Mouse (Mus musculus): ENCODE measurements around the gene Cdhr2. TPM values are rescaled to one million over a fixed set of nuclear protein-coding genes. Genes with fewer than 3 reads are reported as not detected.

The Cdhr2 gene
- polyA plus RNA-seq, 1 experiment from 2014 or later = not detected

- no peak for TF ChIP-seq CTCF (IDR thresholded peaks at IDR 0.05)
- in situ Hi-C loops (cut with MboI; ENCODE audit: low pct_unique_long_range_greater_than_20kb) = loop anchor here (10.0 kb wide), 1 partner anchor 108 kb away; the partner anchor contains the start of gene Arl10
- CTCF ChIA-PET = no interaction called here
- ATAC-seq (no peak), DNase-seq (ENCODE audit: low read depth, low spot score) (no peak)
- H3K27me3 ChIP-seq = no peaks in the 10 kb centered on the region
- POLR2A ChIA-PET = interaction anchor here (0.9 kb wide), 1 partner anchor 12 kb away, joined by 3 read pairs; no protein-coding TSS in a partner anchor
Measured at GRCm38 (mm10) chr13:54683301-54683700, 18.0 kb upstream of the Cdhr2 start.

- no peak for ATAC-seq
- no peaks in the 10 kb centered on the region for H3K27me3 ChIP-seq
- TF ChIP-seq CTCF (IDR thresholded peaks at IDR 0.05) = no peak
- POLR2A ChIA-PET = no interaction called here
- in situ Hi-C loops (cut with MboI; ENCODE audit: low pct_unique_long_range_greater_than_20kb) = loop anchor here (10.0 kb wide), 1 partner anchor 110 kb away; the partner anchor contains the start of gene Arl10
- DNase-seq (ENCODE audit: low read depth, low spot score) = no peak
- CTCF ChIA-PET = interaction anchor here (0.9 to 2.2 kb wide), 6 partner anchors 8 to 63 kb away, joined by 3 to 8 read pairs (median 4); partner anchors contain the start of gene Faf2
Measured at GRCm38 (mm10) chr13:54684140-54684896, 16.9 kb upstream of the Cdhr2 start.

GRCm38 (mm10) chr13:54685174-54685573 lies 16.1 kb upstream of the Cdhr2 start:
- CTCF ChIA-PET = interaction anchor here (0.9 to 2.2 kb wide), 6 partner anchors 9 to 64 kb away, joined by 3 to 8 read pairs (median 4); partner anchors contain the start of gene Faf2
- no peak for TF ChIP-seq CTCF (IDR thresholded peaks at IDR 0.05)
- DNase-seq (ENCODE audit: low read depth, low spot score) = no peak

GRCm38 (mm10) chr13:54686139-54687053 lies 14.9 kb upstream of the Cdhr2 start:
- ChIA-PET CTCF (interaction anchor here (1.2 kb wide), 1 partner anchor 124 kb away, joined by 3 read pairs; no protein-coding TSS in a partner anchor), POLR2A (interaction anchor here (1.0 to 1.1 kb wide), 2 partner anchors 65 to 78 kb away, joined by 3 read pairs; partner anchors contain the start of gene Faf2)
- DNase-seq (ENCODE audit: low read depth, low spot score) = no peak
- no peak for TF ChIP-seq CTCF (IDR thresholded peaks at IDR 0.05)
- no peaks in the 10 kb centered on the region for H3K27me3 ChIP-seq
- in situ Hi-C loops (cut with MboI; ENCODE audit: low pct_unique_long_range_greater_than_20kb) = loop anchor here (10.0 kb wide), 1 partner anchor 112 kb away; the partner anchor contains the start of gene Arl10
- ATAC-seq = peak; percentile 1

More at GRCm38 (mm10) chr13:54685174-54685573, 16.1 kb upstream of the Cdhr2 start:
- POLR2A ChIA-PET = interaction anchor here (0.9 kb wide), 1 partner anchor 217 kb away, joined by 3 read pairs; no protein-coding TSS in a partner anchor
- no peaks in the 10 kb centered on the region for H3K27me3 ChIP-seq
- in situ Hi-C loops (cut with MboI; ENCODE audit: low pct_unique_long_range_greater_than_20kb) = loop anchor here (10.0 kb wide), 1 partner anchor 110 kb away; the partner anchor contains the start of gene Arl10
- no peak for ATAC-seq

DNA sequence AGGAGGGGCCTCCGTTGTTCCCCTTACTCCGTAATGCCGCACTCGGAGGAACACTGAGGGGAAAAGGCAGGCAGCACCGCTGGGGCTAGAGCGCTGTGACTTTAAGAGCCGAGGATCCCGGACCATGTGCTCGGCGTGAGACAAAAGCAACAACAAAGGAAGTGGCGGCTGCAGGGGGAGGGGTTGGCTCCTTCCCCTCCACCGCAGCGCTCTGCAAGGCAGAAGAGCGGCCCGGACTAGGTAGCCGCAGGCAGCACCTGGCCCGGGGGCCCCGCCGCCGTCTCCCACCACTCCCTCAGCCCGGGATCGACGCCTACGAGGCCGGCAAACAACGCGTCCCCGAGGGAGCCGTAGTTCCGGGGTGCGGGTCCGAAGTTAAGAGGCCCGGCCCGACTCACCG lies 14.2 kb upstream of the Cdhr2 start:
- no peak for TF ChIP-seq CTCF (IDR thresholded peaks at IDR 0.05)
- ATAC-seq = peak; percentile 57
- no peaks in the 10 kb centered on the region for H3K27me3 ChIP-seq
- ChIA-PET CTCF (interaction anchor here (1.2 kb wide), 1 partner anchor 125 kb away, joined by 3 read pairs; no protein-coding TSS in a partner anchor), POLR2A (interaction anchor here (1.0 to 1.1 kb wide), 2 partner anchors 65 to 79 kb away, joined by 3 read pairs; partner anchors contain the start of gene Faf2)
- no peak for DNase-seq (ENCODE audit: low read depth, low spot score)
- in situ Hi-C loops (cut with MboI; ENCODE audit: low pct_unique_long_range_greater_than_20kb) = loop anchor here (10.0 kb wide), 1 partner anchor 112 kb away; the partner anchor contains the start of gene Arl10

GRCm38 (mm10) chr13:54687575-54688424 lies 13.5 kb upstream of the Cdhr2 start:
- POLR2A ChIA-PET = interaction anchor here (0.7 to 1.1 kb wide), 3 partner anchors 21 to 79 kb away, joined by 3 read pairs; partner anchors contain the start of gene Faf2
- ATAC-seq = peak; percentile 86
- no peaks in the 10 kb centered on the region for H3K27me3 ChIP-seq
- CTCF ChIA-PET = no interaction called here
- peak; percentile 84 for DNase-seq (ENCODE audit: low read depth, low spot score)
- no peak for TF ChIP-seq CTCF (IDR thresholded peaks at IDR 0.05)
- in situ Hi-C loops (cut with MboI; ENCODE audit: low pct_unique_long_range_greater_than_20kb) = loop anchor here (10.0 kb wide), 1 partner anchor 113 kb away; the partner anchor contains the start of gene Arl10

- ChIA-PET CTCF (no interaction called here), POLR2A (no interaction called here)
- in situ Hi-C loops (cut with MboI; ENCODE audit: low pct_unique_long_range_greater_than_20kb) = no loop called here
- TF ChIP-seq CTCF (IDR thresholded peaks at IDR 0.05) = no peak
- H3K27me3 ChIP-seq = no peaks in the 10 kb centered on the region
- ATAC-seq (no peak), DNase-seq (ENCODE audit: low read depth, low spot score) (no peak)
Measured at GRCm38 (mm10) chr13:54690151-54690740, 11.0 kb upstream of the Cdhr2 start.

GRCm38 (mm10) chr13:54691737-54692136 lies 9.5 kb upstream of the Cdhr2 start:
- no peaks in the 10 kb centered on the region for H3K27me3 ChIP-seq
- no peak for ATAC-seq
- in situ Hi-C loops (cut with MboI; ENCODE audit: low pct_unique_long_range_greater_than_20kb) = no loop called here
- CTCF ChIA-PET = no interaction called here
- POLR2A ChIA-PET = no interaction called here
- no peak for DNase-seq (ENCODE audit: low read depth, low spot score)
- no peak for TF ChIP-seq CTCF (IDR thresholded peaks at IDR 0.05)
